Mouse (Mus musculus) gastrocnemius, adult 8-10 months (tissue): ENCODE results near the gene Cuedc2. TPM values are rescaled to one million over a fixed set of nuclear protein-coding genes. Genes with fewer than 3 reads are reported as not detected.

Source experiments
- DNase-seq, 2 experiments: peaks; one replicate each; pipeline ENCODE4 v3.0.0; 2022; ENCODE audit warnings: low spot score in 2 of 2
- total RNA-seq, 4 experiments: library from RNA; stranded (reverse); gene quantifications; 2 replicates each; pipeline ENCODE4 v1.2.4; 2022

Gene Cuedc2
- total RNA-seq, 4 experiments from 2014 or later: 57.5 to 66.3 (median 64.3) TPM

DNA sequence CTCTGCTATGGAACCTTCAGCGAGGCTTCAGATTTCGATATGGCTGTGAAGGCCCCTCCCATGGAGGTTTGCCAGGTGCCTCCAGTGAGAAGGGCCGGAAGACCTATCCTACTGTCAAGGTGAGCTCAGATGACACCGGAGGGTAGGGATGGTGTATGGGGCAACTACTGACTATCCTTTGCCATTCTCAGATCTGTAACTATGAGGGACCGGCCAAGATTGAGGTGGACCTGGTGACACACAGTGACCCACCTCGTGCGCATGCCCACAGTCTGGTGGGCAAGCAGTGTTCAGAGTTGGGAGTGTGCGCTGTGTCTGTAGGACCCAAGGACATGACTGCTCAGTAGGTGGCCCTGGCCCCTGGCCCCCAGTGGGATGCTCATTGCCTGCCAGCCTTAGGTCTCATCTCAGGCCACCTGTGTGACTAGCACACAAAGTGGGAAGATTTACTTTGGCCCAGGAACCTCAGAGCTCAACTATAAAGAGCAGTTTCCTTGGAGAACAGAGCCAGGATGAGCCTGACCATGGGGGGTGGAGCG, 31.7 kb downstream of the Cuedc2 start:
- DNase-seq: no peak

DNA sequence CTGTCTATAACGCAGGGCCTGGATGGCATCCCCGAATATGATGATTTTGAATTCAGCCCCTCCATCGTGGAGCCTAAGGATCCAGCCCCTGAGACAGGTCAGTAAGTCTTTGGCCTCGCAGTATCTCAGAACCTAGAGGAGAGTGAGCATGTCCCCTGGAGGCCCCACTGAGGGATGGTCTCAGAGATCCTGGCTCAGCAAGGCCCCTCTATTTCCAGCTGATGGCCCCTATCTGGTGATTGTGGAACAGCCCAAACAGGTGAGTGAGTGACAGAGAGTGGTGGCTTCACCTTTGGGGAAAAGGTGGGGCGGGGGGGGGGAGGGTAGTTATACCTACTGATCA, 32.3 kb downstream of the Cuedc2 start:
- no peak for DNase-seq

- peak; percentile 84 to 85 for DNase-seq
Measured at GRCm38 (mm10) chr19:46305432-46306267, 32.9 kb downstream of the Cuedc2 start.

- DNase-seq: no peak
Measured at GRCm38 (mm10) chr19:46304908-46305333, 33.6 kb downstream of the Cuedc2 start.

DNA sequence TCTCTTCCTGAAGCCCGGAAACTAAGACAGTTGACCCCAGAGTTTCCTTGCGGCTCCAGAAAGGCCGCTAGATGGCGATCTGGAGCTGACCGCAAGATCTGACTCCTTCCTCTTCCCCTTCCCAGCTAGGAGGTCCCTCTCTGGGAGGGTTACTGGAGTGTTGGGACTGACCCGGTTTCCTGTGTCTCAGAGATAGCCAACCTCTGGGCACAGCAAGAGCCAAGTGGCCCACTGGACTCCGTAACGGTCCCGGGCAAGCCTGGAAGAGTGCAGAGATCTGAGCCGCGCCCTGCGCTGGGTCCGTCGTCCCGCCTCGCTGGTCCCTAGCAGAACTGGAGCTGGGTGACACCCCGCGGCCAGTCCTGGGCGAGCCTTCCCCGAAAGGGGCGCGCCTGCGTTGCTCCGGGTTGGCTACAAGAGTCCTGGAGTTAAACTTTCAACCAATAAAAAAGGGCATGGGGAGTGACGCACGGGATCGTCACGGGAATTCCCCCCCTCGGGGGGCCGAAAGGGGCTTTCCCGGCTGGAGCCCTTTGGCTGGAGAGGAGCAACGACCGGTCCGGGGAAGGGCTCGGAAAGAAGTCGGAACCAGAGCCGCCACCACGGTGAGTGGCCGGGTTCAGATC, 34.2 kb downstream of the Cuedc2 start, which contains the start of gene Nfkb2:
Gene Nfkb2, plus strand, starts transcription at position 105 of the 626 bp plus-strand sequence.
- DNase-seq: peak; percentile 93

DNA sequence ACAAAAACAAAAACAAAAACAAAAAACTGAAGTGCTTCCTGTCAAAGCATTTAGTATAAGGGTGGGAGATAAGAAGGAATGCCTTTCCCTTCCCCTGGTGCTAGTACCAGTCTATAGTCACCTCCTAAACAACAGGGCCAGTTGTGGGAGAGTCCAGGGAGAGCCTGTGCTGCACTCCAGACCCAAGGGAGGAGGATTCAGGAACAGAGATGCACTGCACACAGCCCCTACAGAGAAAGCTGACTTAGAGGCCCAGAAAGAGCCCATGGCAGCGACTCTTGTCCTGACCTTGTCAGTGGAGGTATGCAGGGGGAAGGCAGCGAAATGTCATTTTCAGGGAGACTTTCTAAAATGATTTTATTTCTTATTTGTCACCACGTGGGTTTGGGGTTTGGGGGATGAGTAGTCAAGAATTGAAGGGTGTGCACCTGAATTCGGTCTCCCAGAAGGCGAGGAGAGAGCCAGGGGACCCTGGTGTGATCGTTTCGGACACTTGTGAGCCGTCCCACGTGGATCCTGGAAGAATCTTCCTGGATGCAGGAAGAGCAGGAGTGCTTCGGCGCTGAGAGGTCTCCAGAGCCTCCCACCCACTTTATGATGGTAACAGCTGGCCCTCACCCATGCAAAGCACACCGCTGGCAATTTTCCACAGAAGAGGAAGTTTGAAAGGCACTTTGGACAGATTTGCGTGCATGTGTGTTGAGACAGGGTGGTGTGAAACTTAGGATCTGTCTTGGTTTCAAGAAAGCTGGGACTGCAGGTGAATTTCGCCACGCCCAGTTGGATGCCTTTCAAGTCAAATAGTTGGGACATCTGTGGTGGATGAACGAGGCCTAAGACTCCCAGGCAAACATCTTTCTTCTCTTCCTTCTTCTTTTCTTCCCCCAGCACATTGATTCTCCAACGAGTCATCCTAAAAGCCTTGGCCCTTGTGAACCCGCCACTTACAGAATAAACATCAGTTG, 35.0 kb downstream of the Cuedc2 start:
- no peak for DNase-seq

- DNase-seq: no peak
Measured at GRCm38 (mm10) chr19:46302551-46302950, 36.0 kb downstream of the Cuedc2 start.

DNA sequence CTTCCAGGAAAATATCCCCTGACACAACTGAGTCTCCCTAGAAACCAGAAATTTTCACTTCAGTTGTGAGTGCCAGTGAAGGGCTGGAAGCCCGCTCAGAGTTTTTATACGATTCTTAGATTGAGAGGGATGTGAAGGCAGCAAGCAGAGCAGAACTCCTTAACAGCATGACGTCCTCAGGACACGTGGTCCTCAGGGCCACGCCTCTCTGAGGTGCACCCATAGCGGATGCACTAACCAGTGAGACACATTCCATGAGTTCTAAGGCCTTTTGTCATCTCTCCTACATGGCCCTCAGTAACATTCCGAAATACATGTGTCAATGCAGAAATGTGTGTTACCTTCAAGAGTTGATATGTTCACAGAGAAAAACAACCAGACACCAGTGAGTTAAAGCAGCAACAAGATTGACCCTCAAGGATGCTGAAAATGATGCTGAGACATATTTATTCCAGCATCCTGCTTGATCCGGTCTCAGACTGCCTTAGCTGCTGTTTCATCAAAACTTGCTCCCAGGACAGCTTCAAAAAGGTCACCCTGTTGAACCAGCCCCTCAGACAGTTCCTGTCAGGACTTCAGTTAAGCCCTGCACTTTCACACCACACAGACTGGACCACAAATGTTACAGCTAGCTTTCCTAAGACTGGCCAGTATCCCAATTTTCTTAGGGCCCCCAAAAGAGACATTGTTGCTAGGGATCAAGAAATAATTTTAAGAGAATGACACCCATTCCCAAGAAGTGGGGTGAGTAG, 38.0 kb downstream of the Cuedc2 start:
- DNase-seq: no peak

- no peak for DNase-seq
Measured at GRCm38 (mm10) chr19:46296938-46297337, 41.6 kb downstream of the Cuedc2 start.

DNA sequence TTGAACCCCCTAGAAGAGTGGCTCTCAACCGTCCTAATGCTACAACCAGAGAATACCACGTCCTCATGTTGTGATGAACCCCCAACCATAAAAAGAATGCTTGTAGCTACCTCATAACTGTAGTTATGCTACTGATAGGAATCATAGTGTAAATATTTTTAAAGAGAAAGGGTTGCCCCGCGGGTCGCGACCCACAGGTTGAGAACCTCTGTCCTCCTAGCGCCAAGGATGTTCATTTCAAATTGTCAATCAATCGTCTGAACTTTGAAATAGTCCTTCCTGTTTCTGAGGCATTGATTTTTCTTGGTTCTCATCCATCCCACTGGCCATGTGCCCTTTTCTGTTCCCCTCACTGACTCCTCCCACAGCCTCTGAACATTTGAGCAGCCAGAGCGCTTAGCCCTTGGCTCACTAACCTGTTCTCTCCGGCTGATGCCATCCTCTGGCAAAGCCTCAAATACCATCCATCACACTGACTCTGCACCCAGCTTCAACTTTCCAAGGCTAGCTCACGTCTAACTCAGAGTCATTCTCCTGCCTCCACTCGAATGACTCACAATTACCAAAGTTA, 47.9 kb downstream of the Cuedc2 start:
- DNase-seq: no peak

DNA sequence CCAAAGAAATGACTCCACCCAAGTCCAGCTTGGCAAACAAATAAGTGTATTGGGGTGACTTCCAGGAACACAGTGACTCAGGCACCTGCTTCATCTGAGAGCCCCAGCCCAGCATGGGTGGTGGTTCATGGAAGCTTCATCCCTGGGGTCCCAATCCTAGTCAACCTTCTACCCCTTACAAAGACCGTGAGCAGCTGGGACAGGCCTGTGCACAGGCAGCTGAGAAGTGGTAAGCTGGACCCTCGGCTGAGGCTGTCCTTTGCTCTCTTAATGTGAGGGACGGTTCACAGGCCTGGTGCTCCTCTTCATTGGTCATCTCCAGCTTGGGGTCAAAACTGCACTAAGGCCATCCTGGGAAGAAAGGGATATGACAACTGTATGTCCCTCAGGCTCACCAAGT, 50.9 kb downstream of the Cuedc2 start:
- no peak for DNase-seq

GRCm38 (mm10) chr19:46286926-46287325, 51.6 kb downstream of the Cuedc2 start:
- DNase-seq: no peak

GRCm38 (mm10) chr19:46286047-46286446, 52.5 kb downstream of the Cuedc2 start:
- DNase-seq: no peak

DNA sequence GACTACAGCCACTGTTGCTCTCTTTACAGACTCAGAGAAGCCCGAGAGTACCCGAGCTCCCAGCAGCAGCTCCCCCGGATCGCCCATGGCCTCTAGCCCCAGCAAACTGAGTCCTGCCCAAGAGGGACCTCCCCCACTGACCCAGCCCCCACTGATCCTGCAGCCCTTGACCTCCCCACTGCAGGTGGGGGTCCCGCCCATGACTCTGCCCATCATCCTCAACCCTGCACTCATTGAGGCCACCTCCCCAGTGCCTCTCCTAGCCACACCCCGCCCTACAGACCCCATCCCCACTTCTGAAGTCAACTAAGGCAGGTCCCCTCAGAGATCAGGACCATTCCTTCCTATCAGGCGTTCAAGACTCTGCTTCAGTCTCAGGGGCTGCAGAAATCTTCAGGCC, 52.9 kb downstream of the Cuedc2 start:
- DNase-seq: no peak

DNA sequence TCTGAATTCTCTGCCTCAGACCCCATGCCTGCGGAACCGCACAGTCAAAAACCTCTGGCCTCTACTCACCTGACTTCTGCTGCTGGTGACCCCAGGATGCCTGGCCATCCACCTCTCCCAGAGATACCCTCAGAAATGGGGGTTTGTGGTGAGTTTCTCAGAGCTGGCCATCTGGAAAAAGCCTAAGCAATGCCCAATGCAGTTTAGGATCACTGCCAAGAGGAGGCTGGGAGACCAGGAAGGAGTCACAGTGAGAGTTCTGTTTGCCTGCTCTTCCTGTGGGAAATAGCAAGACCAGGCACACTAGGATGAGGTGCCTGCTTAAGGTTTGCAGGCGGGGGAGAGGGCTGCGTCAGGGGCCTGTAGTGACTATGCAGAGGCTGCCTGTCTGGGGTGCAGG, 53.8 kb downstream of the Cuedc2 start:
- no peak for DNase-seq

- DNase-seq: no peak
Measured at GRCm38 (mm10) chr19:46282081-46282849, 56.2 kb downstream of the Cuedc2 start.
